Mouse (Mus musculus) thymus, adult 2 months (tissue): ENCODE data around the gene 1700057G04Rik. TPM values are rescaled to one million over a fixed set of nuclear protein-coding genes. Genes with fewer than 3 reads are reported as not detected.

Experiments used
- DNase-seq: peaks from one replicate; pipeline ENCODE4 v3.0.0; 2021
- H3K27ac ChIP-seq: fragments of 200-500 bp; 2 replicates; pipeline ENCODE4 v1.5.1; 2012; ENCODE audit warnings: low read length, control low read depth; ENCODE audit not compliant: control insufficient read depth, insufficient read depth
- H3K27me3 ChIP-seq: fragments of 200-500 bp; 2 replicates; pipeline ENCODE4 v1.6.1; 2012; ENCODE audit warnings: mild to moderate bottlenecking, low read length, moderate library complexity, mixed read lengths; ENCODE audit not compliant: control insufficient read depth, insufficient read depth
- H3K36me3 ChIP-seq: fragments of 200-500 bp; 2 replicates; pipeline ENCODE4 v1.6.1; 2012; ENCODE audit warnings: mild to moderate bottlenecking, low read length, moderate library complexity; ENCODE audit not compliant: control insufficient read depth, insufficient read depth
- H3K4me1 ChIP-seq: fragments of 200-500 bp; replicated peaks from 2 replicates; pipeline ENCODE4 v1.6.1; 2012; ENCODE audit warnings: low read length; ENCODE audit not compliant: control insufficient read depth, insufficient read depth
- H3K4me3 ChIP-seq: fragments of 200-500 bp; 2 replicates; pipeline ENCODE4 v1.5.1; 2012; ENCODE audit warnings: mild to moderate bottlenecking, low read length, control low read depth, moderate library complexity; ENCODE audit not compliant: control insufficient read depth, insufficient read depth
- CTCF ChIP-seq: fragments of 200-500 bp; IDR thresholded peaks from 2 replicates; pipeline ENCODE4 v1.5.1; 2012; ENCODE audit warnings: mild to moderate bottlenecking, control low read depth, low read length, moderate library complexity, borderline replicate concordance; ENCODE audit not compliant: control insufficient read depth, poor library complexity, insufficient read depth; ENCODE audit errors: extremely low read depth
- POLR2A ChIP-seq: fragments of 200-500 bp; IDR thresholded peaks from 2 replicates; pipeline ENCODE4 v1.6.1; 2012; ENCODE audit warnings: mild to moderate bottlenecking, low read length, control low read depth, moderate library complexity; ENCODE audit not compliant: control insufficient read depth, poor library complexity, insufficient read depth; ENCODE audit errors: extremely low read depth
- WGBS: fragments of 180-500 bp; shearing (Covaris S2); methylation state at CpG from one replicate; pipeline ENCODE4 v1.1.7; 2018; 5-methylcytosine and 5-hydroxymethylcytosine counted together
- polyA plus RNA-seq: library from polyadenylated mRNA; depleted of rRNA; stranded (reverse); fragments of >200 nt; gene quantifications from 2 replicates; pipeline ENCODE4 v1.2.3, GENCODE M21; 2012

1700057G04Rik gene
- polyA plus RNA-seq, 1 experiment, result not detected

GRCm38 (mm10) chr9:92280048-92280447 lies 29.1 kb upstream of the 1700057G04Rik start:
- no peak for DNase-seq
- Histone ChIP-seq H3K27me3 (no peaks in the 10 kb centered on the region), H3K4me3 (no peak overlapping the region), H3K27ac (no peak overlapping the region), H3K36me3 (no peaks in the 10 kb centered on the region), H3K4me1 (no peaks in the 10 kb centered on the region)
- TF ChIP-seq POLR2A, result no peak
- WGBS, result 56% methylated on average over 1 of the region's 1 CpGs

GRCm38 (mm10) chr9:92282563-92283171 lies 26.5 kb upstream of the 1700057G04Rik start:
- WGBS, result 85% methylated on average over 7 of the region's 7 CpGs
- H3K4me1 ChIP-seq, result no peaks in the 10 kb centered on the region
- no peaks in the 10 kb centered on the region for H3K27me3 ChIP-seq
- no peaks in the 10 kb centered on the region for H3K36me3 ChIP-seq
- TF ChIP-seq POLR2A (no peak), CTCF (no peak)
- DNase-seq, result no peak
- no peak overlapping the region for H3K27ac ChIP-seq
- H3K4me3 ChIP-seq, result no peak overlapping the region

- no peak for TF ChIP-seq POLR2A
- TF ChIP-seq CTCF, result no peak
- H3K27ac ChIP-seq, result no peak overlapping the region
- H3K27me3 ChIP-seq, result no peaks in the 10 kb centered on the region
- DNase-seq, result no peak
- H3K4me1 ChIP-seq, result no peaks in the 10 kb centered on the region
- H3K36me3 ChIP-seq, result no peaks in the 10 kb centered on the region
- no peak overlapping the region for H3K4me3 ChIP-seq
- 10% methylated on average over 3 of the region's 3 CpGs for WGBS
Measured at GRCm38 (mm10) chr9:92289675-92290074, 19.5 kb upstream of the 1700057G04Rik start.

- no peak overlapping the region for H3K27ac ChIP-seq
- no peaks in the 10 kb centered on the region for H3K4me1 ChIP-seq
- no peaks in the 10 kb centered on the region for H3K27me3 ChIP-seq
- 87% methylated on average over 2 of the region's 2 CpGs for WGBS
- DNase-seq, result no peak
- no peak overlapping the region for H3K4me3 ChIP-seq
- H3K36me3 ChIP-seq, result no peaks in the 10 kb centered on the region
- TF ChIP-seq POLR2A (no peak), CTCF (no peak)
Measured at GRCm38 (mm10) chr9:92292169-92292568, 17.0 kb upstream of the 1700057G04Rik start.

- 88% methylated on average over 3 of the region's 3 CpGs for WGBS
- H3K36me3 ChIP-seq, result no peaks in the 10 kb centered on the region
- no peaks in the 10 kb centered on the region for H3K27me3 ChIP-seq
Measured at GRCm38 (mm10) chr9:92292922-92293321, 16.3 kb upstream of the 1700057G04Rik start.

GRCm38 (mm10) chr9:92293560-92294548 lies 15.3 kb upstream of the 1700057G04Rik start:
- no peaks in the 10 kb centered on the region for H3K4me1 ChIP-seq

More at GRCm38 (mm10) chr9:92292922-92293321, 16.3 kb upstream of the 1700057G04Rik start:
- Histone ChIP-seq H3K27ac (no peak overlapping the region), H3K4me3 (no peak overlapping the region), H3K4me1 (no peaks in the 10 kb centered on the region)
- no peak for TF ChIP-seq CTCF
- TF ChIP-seq POLR2A, result no peak
- DNase-seq, result no peak

More at GRCm38 (mm10) chr9:92293560-92294548, 15.3 kb upstream of the 1700057G04Rik start:
- no peaks in the 10 kb centered on the region for H3K36me3 ChIP-seq
- H3K4me3 ChIP-seq, result no peak overlapping the region
- 96% methylated on average over 2 of the region's 2 CpGs for WGBS
- TF ChIP-seq CTCF (no peak), POLR2A (no peak)
- no peak overlapping the region for H3K27ac ChIP-seq
- no peaks in the 10 kb centered on the region for H3K27me3 ChIP-seq
- DNase-seq, result no peak
